Mouse (Mus musculus): Measurements from ENCODE around the gene A130010J15Rik.

The A130010J15Rik gene

GRCm38 (mm10) chr1:193153561-193153960, 14.3 kb upstream of the A130010J15Rik start:
- intact Hi-C loops (cut with DNase I) = no loop called here

- intact Hi-C loops (cut with DNase I) = no loop called here
Observed at GRCm38 (mm10) chr1:193156316-193157110, 11.3 kb upstream of the A130010J15Rik start.

GRCm38 (mm10) chr1:193157111-193157492, 10.7 kb upstream of the A130010J15Rik start:
- intact Hi-C loops (cut with DNase I) = no loop called here

GRCm38 (mm10) chr1:193159163-193159562, 8.7 kb upstream of the A130010J15Rik start:
- intact Hi-C loops (cut with DNase I) = no loop called here

GRCm38 (mm10) chr1:193159613-193160012, 8.2 kb upstream of the A130010J15Rik start:
- intact Hi-C loops (cut with DNase I) = no loop called here

GRCm38 (mm10) chr1:193160317-193161032, 7.4 kb upstream of the A130010J15Rik start:
- intact Hi-C loops (cut with DNase I) = no loop called here

- intact Hi-C loops (cut with DNase I) = no loop called here
Observed at GRCm38 (mm10) chr1:193169228-193169627, 1.4 kb downstream of the A130010J15Rik start.

GRCm38 (mm10) chr1:193169856-193170255, 2.0 kb downstream of the A130010J15Rik start:
- intact Hi-C loops (cut with DNase I) = loop anchor here (5.0 kb wide), 1 partner anchor 38 kb away; the partner anchor contains the start of gene Diexf

- intact Hi-C loops (cut with DNase I) = loop anchor here (5.0 kb wide), 1 partner anchor 41 kb away; the partner anchor contains the start of gene Diexf
Observed at GRCm38 (mm10) chr1:193172991-193173809, 5.4 kb downstream of the A130010J15Rik start.

GRCm38 (mm10) chr1:193173810-193174129, 5.9 kb downstream of the A130010J15Rik start:
- intact Hi-C loops (cut with DNase I) = loop anchor here (5.0 kb wide), 1 partner anchor 41 kb away; the partner anchor contains the start of gene Diexf

- intact Hi-C loops (cut with DNase I) = loop anchor here (5.0 kb wide), 1 partner anchor 42 kb away; the partner anchor contains the start of gene Diexf
Observed at GRCm38 (mm10) chr1:193174143-193174733, 6.4 kb downstream of the A130010J15Rik start.

- intact Hi-C loops (cut with DNase I) = no loop called here
Observed at GRCm38 (mm10) chr1:193181104-193181503, 13.3 kb downstream of the A130010J15Rik start.

- intact Hi-C loops (cut with DNase I) = no loop called here
Observed at GRCm38 (mm10) chr1:193188257-193188656, 20.4 kb downstream of the A130010J15Rik start.

GRCm38 (mm10) chr1:193189151-193189621, 21.3 kb downstream of the A130010J15Rik start:
- intact Hi-C loops (cut with DNase I) = no loop called here

- intact Hi-C loops (cut with DNase I) = no loop called here
Observed at GRCm38 (mm10) chr1:193189771-193190170, 21.9 kb downstream of the A130010J15Rik start.

- intact Hi-C loops (cut with DNase I) = no loop called here
Observed at GRCm38 (mm10) chr1:193191675-193192283, 23.9 kb downstream of the A130010J15Rik start.

GRCm38 (mm10) chr1:193194416-193195140, 26.7 kb downstream of the A130010J15Rik start:
- intact Hi-C loops (cut with DNase I) = no loop called here

- intact Hi-C loops (cut with DNase I) = no loop called here
Observed at GRCm38 (mm10) chr1:193195169-193195810, 27.4 kb downstream of the A130010J15Rik start.

GRCm38 (mm10) chr1:193197494-193198205, 29.8 kb downstream of the A130010J15Rik start:
- intact Hi-C loops (cut with DNase I) = no loop called here
